Mouse (Mus musculus) gonadal fat pad, adult 2 months (tissue): Measurements from ENCODE around the gene Pprc1. TPM values are rescaled to one million over a fixed set of nuclear protein-coding genes. Genes with fewer than 3 reads are reported as not detected.

Experiments used
- DNase-seq: peaks from one replicate; pipeline ENCODE4 v3.0.0-alpha.2; 2012; ENCODE audit warnings: low read depth
- polyA plus RNA-seq: library from polyadenylated mRNA; depleted of rRNA; stranded (reverse); fragments of >200 nt; gene quantifications from 2 replicates; pipeline ENCODE4 v1.2.3, GENCODE M21; 2012

Gene Pprc1
- polyA plus RNA-seq, 1 experiment = 12.0 TPM

GRCm38 (mm10) chr19:46056388-46056946 is 11.8 kb downstream of the Pprc1 start:
- DNase-seq = peak; percentile 88

- DNase-seq = no peak
These were observed 12.4 kb downstream of the Pprc1 start for GRCm38 (mm10) chr19:46056947-46057607.

GRCm38 (mm10) chr19:46058466-46058865 is 13.8 kb downstream of the Pprc1 start:
- DNase-seq = no peak

GRCm38 (mm10) chr19:46060845-46061244 is 16.2 kb downstream of the Pprc1 start:
- DNase-seq = no peak

- no peak for DNase-seq
These were observed 23.4 kb downstream of the Pprc1 start for GRCm38 (mm10) chr19:46068054-46068453.

GRCm38 (mm10) chr19:46073285-46073684 is 28.6 kb downstream of the Pprc1 start:
- no peak for DNase-seq

- no peak for DNase-seq
These were observed 29.6 kb downstream of the Pprc1 start for GRCm38 (mm10) chr19:46074266-46074665.

GRCm38 (mm10) chr19:46075616-46076607 is 31.2 kb downstream of the Pprc1 start, which contains the start of gene Nolc1:
TSS of gene Nolc1 (plus strand) at chr19:46075863.
- peak; percentile 83 for DNase-seq

- no peak for DNase-seq
These were observed 33.8 kb downstream of the Pprc1 start for GRCm38 (mm10) chr19:46078535-46078934.

- no peak for DNase-seq
These were observed 40.5 kb downstream of the Pprc1 start for GRCm38 (mm10) chr19:46085185-46085584.

GRCm38 (mm10) chr19:46086337-46086736 is 41.7 kb downstream of the Pprc1 start:
- no peak for DNase-seq

- peak; percentile 74 for DNase-seq
These were observed 43.2 kb downstream of the Pprc1 start for GRCm38 (mm10) chr19:46087871-46088270.

GRCm38 (mm10) chr19:46091641-46092040 is 47.0 kb downstream of the Pprc1 start:
- DNase-seq = no peak

GRCm38 (mm10) chr19:46094144-46094543 is 49.5 kb downstream of the Pprc1 start:
- DNase-seq = no peak

GRCm38 (mm10) chr19:46095291-46095690 is 50.6 kb downstream of the Pprc1 start:
- DNase-seq = no peak

- DNase-seq = no peak
These were observed 51.7 kb downstream of the Pprc1 start for GRCm38 (mm10) chr19:46096396-46096795.

- no peak for DNase-seq
These were observed 54.9 kb downstream of the Pprc1 start for GRCm38 (mm10) chr19:46099561-46099960.

GRCm38 (mm10) chr19:46103437-46104186 is 58.9 kb downstream of the Pprc1 start:
- no peak for DNase-seq

GRCm38 (mm10) chr19:46104187-46104557 is 59.5 kb downstream of the Pprc1 start:
- DNase-seq = no peak

- DNase-seq = peak; percentile 56
These were observed 65.5 kb downstream of the Pprc1 start for GRCm38 (mm10) chr19:46110214-46110613.

- DNase-seq = no peak
These were observed 66.1 kb downstream of the Pprc1 start for GRCm38 (mm10) chr19:46110781-46111180.

GRCm38 (mm10) chr19:46114617-46115016 is 69.9 kb downstream of the Pprc1 start:
- DNase-seq = no peak
